7 mouse cellular contexts compared by ENCODE assay signal in genomic region chr13:21453449-21453848, GRCm38 (mm10). TPM values are rescaled to one million over a fixed set of nuclear protein-coding genes. Genes with fewer than 3 reads are reported as not detected.
DNase-seq lines count a peak whose midpoint lies in the region; ATAC-seq lines count a peak whose summit lies in the region.

TSS of gene Zscan26 (minus strand) at chr13:21453730.

- H3K27ac ChIP-seq in limb, embryonic 11.5 days (replicated peaks; ENCODE audit: low read depth, low read length): no peak within 1 kb of the TSS
- H3K27ac ChIP-seq in midbrain, embryonic 14.5 days (replicated peaks; ENCODE audit: low read depth, low read length): peak within 1 kb of the TSS; percentile 76

- peak within 1 kb of the TSS; percentile 77 for H3K9ac ChIP-seq in limb, embryonic 11.5 days (ENCODE audit: low read length)
- H3K9ac ChIP-seq in midbrain, embryonic 14.5 days (replicated peaks; ENCODE audit: low read length): peak within 1 kb of the TSS; percentile 65

- no peaks in the 10 kb centered on the region for H3K4me1 ChIP-seq in limb, embryonic 11.5 days (ENCODE audit: control insufficient read depth, insufficient read depth, low read length)
- H3K4me1 ChIP-seq in midbrain, embryonic 14.5 days (ENCODE audit: control insufficient read depth, insufficient read depth, low read length): peaks cover 11% of the 10 kb centered on the region

- no peaks in the 10 kb centered on the region for H3K9me3 ChIP-seq in limb, embryonic 11.5 days (ENCODE audit: control insufficient read depth, low read length)
- no peaks in the 10 kb centered on the region for H3K9me3 ChIP-seq in midbrain, embryonic 14.5 days (ENCODE audit: control insufficient read depth, low read length)

- H3K27me3 ChIP-seq in limb, embryonic 11.5 days (ENCODE audit: control insufficient read depth, insufficient read depth, low read length): no peaks in the 10 kb centered on the region
- no peaks in the 10 kb centered on the region for H3K27me3 ChIP-seq in midbrain, embryonic 14.5 days (ENCODE audit: control insufficient read depth, insufficient read depth, low read length)

- H3K4me2 ChIP-seq in limb, embryonic 11.5 days (ENCODE audit: low read depth, severe bottlenecking): peak within 1 kb of the TSS; percentile 78
- H3K4me2 ChIP-seq in midbrain, embryonic 14.5 days (ENCODE audit: low read length): peak within 1 kb of the TSS; percentile 63

- peak; percentile 76 for DNase-seq in adrenal gland, adult 8-10 months
- peak; percentile 79 for DNase-seq in embryo, embryonic 11.5 days (ENCODE audit: low read depth, low spot score)
- DNase-seq in heart, adult 11 months: peak; percentile 99
- peak; percentile 88 for DNase-seq in kidney, adult 18-20 months
- peak; percentile 89 for DNase-seq in limb, embryonic 11.5 days (ENCODE audit: low spot score)
- peak; percentile 91 for DNase-seq in midbrain, embryonic 14.5 days
- DNase-seq in spleen, adult 18-20 months: peak; percentile 59 to 76

- ATAC-seq in limb, embryonic 11.5 days (ENCODE audit: insufficient number of reproducible peaks, low FRiP score, low TSS enrichment, low read depth): peak; percentile 81
- ATAC-seq in midbrain, embryonic 14.5 days (ENCODE audit: low FRiP score, low TSS enrichment): peak; percentile 85

- no peaks in the 10 kb centered on the region for H3K36me3 ChIP-seq in limb, embryonic 11.5 days (ENCODE audit: control insufficient read depth, insufficient read depth, low read length)
- H3K36me3 ChIP-seq in midbrain, embryonic 14.5 days (ENCODE audit: control insufficient read depth, insufficient read depth, low read length): peaks cover 8% of the 10 kb centered on the region; the same call in 1 of the 2 replicates

- H3K4me3 ChIP-seq in limb, embryonic 11.5 days (ENCODE audit: low read depth, low read length): peak within 1 kb of the TSS; percentile 66
- H3K4me3 ChIP-seq in midbrain, embryonic 14.5 days (replicated peaks; ENCODE audit: low read depth, low read length): peak within 1 kb of the TSS; percentile 71

- WGBS in limb, embryonic 11.5 days: 1% methylated on average over 23 of the region's 23 CpGs
- 0% methylated on average over 23 of the region's 23 CpGs for WGBS in midbrain, embryonic 14.5 days

RNA-seq across cellular contexts. Expression of gene Zscan26, which starts in this region (rescaled TPM):
- total RNA-seq in adrenal gland, adult 8-10 months (2022): 10 to 100 TPM; 41.9 to 57.9 (median 51.1) TPM
- 22.0 and 25.6 TPM in 2 replicates for polyA plus RNA-seq in limb, embryonic 11.5 days (2014; fragmentation: Nextera tagmentation; extraction: Ambion mirVana)
- 15.7 and 17.6 TPM in 2 replicates for polyA plus RNA-seq in midbrain, embryonic 14.5 days (2014; fragmentation: Nextera tagmentation; extraction: Ambion mirVana)
